Mouse (Mus musculus) cerebellum, postnatal 25 days (tissue): Measurements from ENCODE around the gene Cyp2d10.
A peak's percentile ranks its signal among the peaks of the same experiment; 100 is the strongest.

Experiments
- DNase-seq, 2 experiments: peaks; one replicate each; pipeline ENCODE4 v3.0.0; 2021; ENCODE audit warnings: mixed read lengths in 2 of 2

The Cyp2d10 gene

GRCm38 (mm10) chr15:82354126-82354945 is 52.7 kb downstream of the Cyp2d10 start, which contains the start of gene Ndufa6:
Ndufa6 (minus strand) TSS chr15:82354322.
- peak; percentile 98 to 99 for DNase-seq

DNA sequence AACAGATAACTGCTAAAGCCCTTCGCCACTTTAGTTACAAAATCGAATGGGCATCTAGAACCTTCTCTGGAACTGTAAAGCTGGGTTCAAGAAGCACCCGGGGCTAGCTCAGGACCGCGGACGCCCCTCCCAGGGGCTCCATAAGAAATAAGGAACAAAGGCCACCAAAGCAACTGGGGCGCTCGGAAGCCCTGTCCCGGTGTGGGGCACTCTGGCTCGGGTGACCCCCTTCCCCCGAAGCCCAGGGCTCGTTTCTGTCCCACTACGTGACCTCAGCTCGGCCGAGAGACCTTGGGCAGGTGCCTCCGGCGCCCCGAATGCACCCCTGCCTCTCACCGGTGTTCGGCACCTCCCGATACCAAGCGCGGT is 53.3 kb downstream of the Cyp2d10 start:
- no peak for DNase-seq

GRCm38 (mm10) chr15:82353078-82353744 is 53.8 kb downstream of the Cyp2d10 start:
- DNase-seq = peak in 1 of 2 experiments; percentile 41
